Mouse (Mus musculus) embryo, embryonic 11.5 days (tissue): ENCODE results near the gene Trpm8.

Experiments
- DNase-seq: peaks from one replicate; pipeline ENCODE4 v3.0.0-alpha.2; 2012; ENCODE audit warnings: low read depth, low spot score

The Trpm8 gene

GRCm38 (mm10) chr1:88284946-88285320, 7.5 kb downstream of the Trpm8 start:
- no peak for DNase-seq

GRCm38 (mm10) chr1:88285652-88286051, 8.2 kb downstream of the Trpm8 start:
- DNase-seq = no peak

GRCm38 (mm10) chr1:88286136-88286845, 8.8 kb downstream of the Trpm8 start:
- DNase-seq = no peak

- DNase-seq = no peak
Observed at GRCm38 (mm10) chr1:88286887-88287696, 9.6 kb downstream of the Trpm8 start.

- DNase-seq = peak; percentile 42
Observed at GRCm38 (mm10) chr1:88287697-88287980, 10.2 kb downstream of the Trpm8 start.

- no peak for DNase-seq
Observed at GRCm38 (mm10) chr1:88288056-88288788, 10.8 kb downstream of the Trpm8 start.

GRCm38 (mm10) chr1:88288789-88289127, 11.3 kb downstream of the Trpm8 start:
- no peak for DNase-seq

- DNase-seq = no peak
Observed at GRCm38 (mm10) chr1:88289152-88289551, 11.7 kb downstream of the Trpm8 start.

- no peak for DNase-seq
Observed at GRCm38 (mm10) chr1:88289917-88290316, 12.5 kb downstream of the Trpm8 start.

- DNase-seq = no peak
Observed at GRCm38 (mm10) chr1:88290511-88290910, 13.1 kb downstream of the Trpm8 start.

GRCm38 (mm10) chr1:88291409-88292005, 14.0 kb downstream of the Trpm8 start:
- no peak for DNase-seq

- no peak for DNase-seq
Observed at GRCm38 (mm10) chr1:88292057-88292456, 14.6 kb downstream of the Trpm8 start.

- DNase-seq = no peak
Observed at GRCm38 (mm10) chr1:88294650-88295049, 17.2 kb downstream of the Trpm8 start.

GRCm38 (mm10) chr1:88296171-88296920, 18.9 kb downstream of the Trpm8 start:
- no peak for DNase-seq

GRCm38 (mm10) chr1:88297480-88298258, 20.2 kb downstream of the Trpm8 start:
- DNase-seq = no peak

- no peak for DNase-seq
Observed at GRCm38 (mm10) chr1:88298686-88299528, 21.4 kb downstream of the Trpm8 start.

GRCm38 (mm10) chr1:88299529-88299945, 22.1 kb downstream of the Trpm8 start:
- no peak for DNase-seq

GRCm38 (mm10) chr1:88300301-88301050, 23.0 kb downstream of the Trpm8 start:
- DNase-seq = no peak
